Mouse (Mus musculus): ENCODE measurements around the gene Vsx1.

GRCm38 (mm10) chr2:150690216-150690615, 1.1 kb upstream of the Vsx1 start:
- no peak for TF ChIP-seq CTCF (IDR thresholded peaks at IDR 0.05)
- TF ChIP-seq EP300 (IDR thresholded peaks at IDR 0.05), result no peak

All from lung, postnatal 0 days (tissue).